Mouse (Mus musculus): ENCODE measurements around the gene Mapk12. TPM values are rescaled to one million over a fixed set of nuclear protein-coding genes. Genes with fewer than 3 reads are reported as not detected.
A peak's percentile ranks its signal among the peaks of the same experiment; 100 is the strongest.

Gene Mapk12
- polyA plus RNA-seq, 1 experiment from 2014 or later, result 14.4 TPM

DNA sequence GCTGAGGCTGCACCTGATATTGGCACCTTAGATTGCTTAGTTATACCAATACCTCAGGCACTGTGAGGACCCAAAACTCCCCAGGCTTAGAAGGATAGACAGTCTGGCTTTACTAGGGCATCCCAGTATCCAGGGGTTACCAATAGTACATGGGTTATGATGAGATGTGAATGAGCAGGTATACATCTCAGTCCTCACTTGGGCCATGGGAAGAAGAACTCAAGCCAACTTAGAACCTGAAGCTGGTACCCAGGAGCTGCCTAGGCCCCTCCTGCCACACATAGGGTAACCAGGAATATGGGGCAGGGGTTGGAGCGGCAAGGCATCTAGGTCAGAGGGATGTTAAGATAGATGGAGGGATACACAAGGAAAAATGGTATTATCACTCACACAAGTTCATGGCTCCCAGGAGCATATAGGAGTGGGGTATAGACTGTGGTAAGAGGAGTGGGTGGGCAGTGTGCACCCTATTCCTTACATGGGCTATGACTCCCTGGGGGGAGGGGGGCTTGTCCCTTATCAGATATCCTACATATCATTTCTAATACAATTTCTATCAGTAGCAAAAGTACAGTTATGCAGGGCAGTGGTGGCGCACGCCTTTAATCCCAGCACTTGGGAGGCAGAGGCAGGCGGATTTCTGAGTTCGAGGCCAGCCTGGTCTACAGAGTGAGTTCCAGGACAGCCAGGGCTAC lies 3.9 kb downstream of the Mapk12 start:
- Histone ChIP-seq H3K4me2 (replicated peaks; ENCODE audit: low read depth, low read length) (no peak overlapping the region), H3K27me3 (replicated peaks; ENCODE audit: insufficient read depth, low read length) (peaks cover 13% of the 10 kb centered on the region; the same call in 1 of the 2 replicates), H3K9me3 (ENCODE audit: low read length) (no peaks in the 10 kb centered on the region), H3K9ac (replicated peaks; ENCODE audit: low read depth) (no peak overlapping the region), H3K27ac (ENCODE audit: low read length) (no peak overlapping the region), H3K36me3 (ENCODE audit: insufficient read depth, low read length) (no peaks in the 10 kb centered on the region), H3K4me3 (ENCODE audit: low read depth, low read length) (no peak overlapping the region), H3K4me1 (ENCODE audit: insufficient read depth, low read depth, low read length) (peaks cover 7% of the 10 kb centered on the region; the same call in 1 of the 2 replicates)
- 95% methylated on average over 4 of the region's 5 CpGs for WGBS
- ATAC-seq, result no peak
- DNase-seq (ENCODE audit: low spot score), result no peak
- no peak for TF ChIP-seq CTCF (IDR thresholded peaks at IDR 0.05)
- TF ChIP-seq EP300 (IDR thresholded peaks at IDR 0.05), result no peak

DNA sequence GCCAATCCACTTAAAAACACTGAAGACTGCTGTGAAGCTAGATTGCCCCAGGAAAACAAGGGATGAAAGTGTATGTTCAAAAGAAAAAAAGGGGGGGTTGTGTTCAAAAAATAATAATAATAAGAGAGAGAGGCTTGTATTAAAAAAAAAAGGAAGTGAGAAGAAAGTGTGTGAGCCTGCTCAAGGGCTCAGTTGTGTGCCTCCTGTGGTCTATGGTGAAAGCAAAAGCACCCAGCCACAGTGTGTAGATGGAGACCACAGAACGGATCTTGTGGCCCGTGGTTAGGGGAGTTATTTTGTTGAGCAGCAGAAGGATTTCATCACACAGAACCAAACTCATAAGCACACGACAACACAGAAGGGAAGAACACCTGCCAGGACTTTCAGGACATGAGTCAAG lies 9.2 kb downstream of the Mapk12 start:
- no peaks in the 10 kb centered on the region for H3K9me3 ChIP-seq (ENCODE audit: low read length)
- no peak overlapping the region for H3K9ac ChIP-seq (replicated peaks; ENCODE audit: low read depth)
- H3K4me2 ChIP-seq (replicated peaks; ENCODE audit: low read depth, low read length), result no peak overlapping the region
- WGBS, result 87% methylated on average over 3 of the region's 3 CpGs
- no peaks in the 10 kb centered on the region for H3K27me3 ChIP-seq (replicated peaks; ENCODE audit: insufficient read depth, low read length)
- no peaks in the 10 kb centered on the region for H3K36me3 ChIP-seq (ENCODE audit: insufficient read depth, low read length)
- ATAC-seq (no peak), DNase-seq (ENCODE audit: low spot score) (peak; percentile 32)
- TF ChIP-seq EP300 (IDR thresholded peaks at IDR 0.05) (no peak), CTCF (IDR thresholded peaks at IDR 0.05) (no peak)
- H3K4me3 ChIP-seq (ENCODE audit: low read depth, low read length), result no peak overlapping the region
- no peak overlapping the region for H3K27ac ChIP-seq (ENCODE audit: low read length)
- H3K4me1 ChIP-seq (ENCODE audit: insufficient read depth, low read depth, low read length), result peaks cover 12% of the 10 kb centered on the region; the same call in 1 of the 2 replicates

DNA sequence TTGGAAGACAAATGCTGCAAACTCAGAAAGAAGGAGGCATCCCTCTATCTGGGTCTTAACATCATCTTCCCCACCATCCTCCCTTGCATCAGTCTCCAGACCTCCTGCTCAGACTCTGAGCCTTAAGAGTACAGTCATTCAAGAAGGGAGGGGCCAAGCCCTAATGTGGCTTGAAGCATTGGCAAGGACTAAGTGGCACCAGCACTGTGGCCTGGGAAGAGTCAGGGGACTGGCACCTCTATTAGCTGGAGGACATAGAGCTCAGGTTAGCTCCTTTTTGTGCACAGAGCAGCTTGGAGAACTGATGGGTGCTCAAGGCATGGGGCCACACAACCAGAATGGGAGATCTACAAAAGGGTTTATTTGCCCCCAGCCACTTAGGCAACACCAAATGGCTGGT lies 10.3 kb downstream of the Mapk12 start:
- no peaks in the 10 kb centered on the region for H3K9me3 ChIP-seq (ENCODE audit: low read length)
- H3K4me2 ChIP-seq (replicated peaks; ENCODE audit: low read depth, low read length), result no peak overlapping the region
- peaks cover 12% of the 10 kb centered on the region; the same call in 1 of the 2 replicates for H3K4me1 ChIP-seq (ENCODE audit: insufficient read depth, low read depth, low read length)
- no peak for TF ChIP-seq EP300 (IDR thresholded peaks at IDR 0.05)
- TF ChIP-seq CTCF (IDR thresholded peaks at IDR 0.05), result no peak
- no peaks in the 10 kb centered on the region for H3K36me3 ChIP-seq (ENCODE audit: insufficient read depth, low read length)
- H3K27me3 ChIP-seq (replicated peaks; ENCODE audit: insufficient read depth, low read length), result no peaks in the 10 kb centered on the region
- H3K4me3 ChIP-seq (ENCODE audit: low read depth, low read length), result no peak overlapping the region
- ATAC-seq (no peak), DNase-seq (ENCODE audit: low spot score) (no peak)
- H3K9ac ChIP-seq (replicated peaks; ENCODE audit: low read depth), result no peak overlapping the region
- no peak overlapping the region for H3K27ac ChIP-seq (ENCODE audit: low read length)

DNA sequence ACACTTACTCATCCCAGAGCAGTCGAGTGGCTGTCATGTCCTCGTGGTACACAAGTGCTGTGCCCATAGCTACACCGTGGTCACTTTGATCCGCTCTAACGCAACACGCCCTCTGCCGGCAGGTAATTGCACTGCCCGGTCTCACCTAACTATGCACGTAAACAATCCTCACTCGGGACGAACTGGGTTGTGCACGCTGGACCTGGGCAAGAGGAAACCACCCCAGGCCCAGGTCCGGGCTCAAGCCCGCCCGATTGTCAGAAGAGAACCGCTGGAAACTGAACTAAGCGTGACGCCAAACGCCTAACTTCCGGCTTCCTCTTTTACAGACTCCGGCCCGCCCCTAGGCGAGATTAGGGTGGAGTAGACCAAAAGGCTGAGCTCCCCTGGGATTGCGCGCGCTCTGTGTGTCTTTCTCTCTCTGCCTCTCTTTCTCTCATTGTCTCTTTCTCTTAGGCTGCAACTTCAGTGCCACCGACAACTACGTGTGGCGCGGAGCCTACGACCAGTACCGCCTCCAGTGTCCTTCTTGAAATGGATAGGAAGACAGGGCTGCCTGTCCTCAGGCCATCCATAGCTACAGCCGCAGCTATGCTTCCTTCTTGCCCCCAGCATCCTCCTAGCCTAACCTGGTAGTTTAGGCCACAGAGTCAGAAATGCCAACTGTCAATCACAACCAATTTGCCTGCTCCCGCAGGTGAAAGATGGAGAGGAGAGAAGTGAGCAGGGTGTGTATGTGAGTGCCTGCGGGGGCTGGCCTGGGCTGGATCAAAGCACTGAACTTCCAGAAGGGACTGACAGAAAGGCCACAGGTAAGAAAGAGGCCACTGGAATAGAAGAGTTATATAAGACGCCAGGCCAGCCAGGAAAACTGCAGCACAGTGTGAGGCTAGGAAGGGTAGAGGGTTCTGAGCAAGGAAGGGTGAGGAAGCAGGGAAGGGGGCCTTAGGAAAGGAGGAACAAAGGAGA lies 11.8 kb downstream of the Mapk12 start, which contains the start of gene Hdac10:
Gene Hdac10 (minus strand): TSS at position 319 of the 969 bp plus-strand sequence.
- Histone ChIP-seq H3K9me3 (ENCODE audit: low read length) (no peaks in the 10 kb centered on the region), H3K27me3 (replicated peaks; ENCODE audit: insufficient read depth, low read length) (no peaks in the 10 kb centered on the region), H3K4me3 (ENCODE audit: low read depth, low read length) (peak within 1 kb of the TSS; percentile 51), H3K9ac (replicated peaks; ENCODE audit: low read depth) (peak within 1 kb of the TSS; percentile 68), H3K27ac (ENCODE audit: low read length) (peak within 1 kb of the TSS; percentile 78), H3K36me3 (ENCODE audit: insufficient read depth, low read length) (no peaks in the 10 kb centered on the region), H3K4me2 (replicated peaks; ENCODE audit: low read depth, low read length) (peak within 1 kb of the TSS; percentile 60), H3K4me1 (ENCODE audit: insufficient read depth, low read depth, low read length) (peaks cover 12% of the 10 kb centered on the region; the same call in 1 of the 2 replicates)
- TF ChIP-seq EP300 (IDR thresholded peaks at IDR 0.05) (no peak; the same call in 1 of the 2 replicates), CTCF (IDR thresholded peaks at IDR 0.05) (peak; percentile 96)
- DNase-seq (ENCODE audit: low spot score), result peak; percentile 89
- WGBS, result 3% methylated on average over 36 of the region's 36 CpGs
- peak; percentile 88 for ATAC-seq

DNA sequence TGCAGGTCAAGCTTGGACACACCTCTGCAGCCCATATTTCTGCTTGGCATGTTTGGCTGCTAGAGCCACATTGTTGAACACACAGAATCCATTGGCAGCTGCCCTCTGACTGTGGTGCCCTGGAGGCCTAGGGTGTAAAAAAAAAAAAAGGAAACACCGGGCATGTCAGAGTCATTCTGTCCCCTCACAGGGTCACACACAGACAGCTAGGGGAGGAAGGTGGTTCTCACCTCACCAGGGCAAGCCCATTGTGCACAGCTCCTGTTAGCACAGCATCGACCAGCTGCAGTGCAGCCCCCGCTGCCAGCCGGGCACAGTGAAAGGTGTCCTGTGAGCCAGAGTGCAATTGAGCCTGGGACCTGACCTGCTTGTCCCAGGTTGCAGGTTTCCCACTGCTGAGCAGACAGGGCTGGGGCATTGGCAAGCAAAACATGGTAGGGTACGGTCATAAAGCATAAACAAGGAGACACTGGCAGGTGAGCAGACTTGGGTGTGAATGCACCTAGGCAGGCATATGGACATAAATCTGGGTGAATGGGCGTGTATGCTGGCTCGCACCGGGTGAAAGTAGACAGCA lies 13.1 kb downstream of the Mapk12 start:
- Histone ChIP-seq H3K9ac (replicated peaks; ENCODE audit: low read depth) (no peak overlapping the region), H3K9me3 (ENCODE audit: low read length) (no peaks in the 10 kb centered on the region), H3K27me3 (replicated peaks; ENCODE audit: insufficient read depth, low read length) (no peaks in the 10 kb centered on the region), H3K4me3 (ENCODE audit: low read depth, low read length) (no peak overlapping the region), H3K4me1 (ENCODE audit: insufficient read depth, low read depth, low read length) (peaks cover 18% of the 10 kb centered on the region; the same call in 1 of the 2 replicates), H3K4me2 (replicated peaks; ENCODE audit: low read depth, low read length) (peak overlapping the region; percentile 60), H3K36me3 (ENCODE audit: insufficient read depth, low read length) (no peaks in the 10 kb centered on the region), H3K27ac (ENCODE audit: low read length) (no peak overlapping the region)
- DNase-seq (ENCODE audit: low spot score) (no peak), ATAC-seq (no peak)
- no peak for TF ChIP-seq EP300 (IDR thresholded peaks at IDR 0.05)
- no peak for TF ChIP-seq CTCF (IDR thresholded peaks at IDR 0.05)
- 76% methylated on average over 8 of the region's 8 CpGs for WGBS

DNA sequence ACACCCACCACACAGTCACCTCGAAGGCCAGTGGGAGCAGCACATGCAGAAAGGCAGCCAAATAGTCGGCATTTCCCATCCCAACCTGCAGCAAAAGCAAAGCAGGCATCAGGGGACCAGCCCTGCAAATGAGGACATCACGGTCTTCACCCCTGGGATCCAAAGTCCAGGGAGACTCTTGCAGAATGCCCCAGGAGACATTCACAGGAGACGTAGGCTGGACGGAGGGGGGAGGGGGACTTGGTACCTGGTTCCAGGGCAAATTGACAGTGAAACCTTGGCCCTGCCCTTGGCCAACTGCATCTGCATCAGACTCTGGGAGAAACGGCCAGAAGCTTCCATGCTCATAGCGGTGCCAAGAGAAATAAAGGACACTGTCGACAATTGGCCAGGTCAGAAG lies 13.9 kb downstream of the Mapk12 start:
- WGBS, result 91% methylated on average over 8 of the region's 8 CpGs
- H3K4me1 ChIP-seq (ENCODE audit: insufficient read depth, low read depth, low read length), result peaks cover 26% of the 10 kb centered on the region; the same call in 1 of the 2 replicates
- no peaks in the 10 kb centered on the region for H3K27me3 ChIP-seq (replicated peaks; ENCODE audit: insufficient read depth, low read length)
- ATAC-seq (no peak), DNase-seq (ENCODE audit: low spot score) (no peak)
- H3K4me2 ChIP-seq (replicated peaks; ENCODE audit: low read depth, low read length), result no peak overlapping the region
- H3K9ac ChIP-seq (replicated peaks; ENCODE audit: low read depth), result no peak overlapping the region
- H3K9me3 ChIP-seq (ENCODE audit: low read length), result no peaks in the 10 kb centered on the region
- H3K36me3 ChIP-seq (ENCODE audit: insufficient read depth, low read length), result no peaks in the 10 kb centered on the region
- TF ChIP-seq CTCF (IDR thresholded peaks at IDR 0.05), result no peak
- TF ChIP-seq EP300 (IDR thresholded peaks at IDR 0.05), result no peak
- no peak overlapping the region for H3K4me3 ChIP-seq (ENCODE audit: low read depth, low read length)
- no peak overlapping the region for H3K27ac ChIP-seq (ENCODE audit: low read length)
